Mouse (Mus musculus): ENCODE measurements around the gene Defb45.

DNA sequence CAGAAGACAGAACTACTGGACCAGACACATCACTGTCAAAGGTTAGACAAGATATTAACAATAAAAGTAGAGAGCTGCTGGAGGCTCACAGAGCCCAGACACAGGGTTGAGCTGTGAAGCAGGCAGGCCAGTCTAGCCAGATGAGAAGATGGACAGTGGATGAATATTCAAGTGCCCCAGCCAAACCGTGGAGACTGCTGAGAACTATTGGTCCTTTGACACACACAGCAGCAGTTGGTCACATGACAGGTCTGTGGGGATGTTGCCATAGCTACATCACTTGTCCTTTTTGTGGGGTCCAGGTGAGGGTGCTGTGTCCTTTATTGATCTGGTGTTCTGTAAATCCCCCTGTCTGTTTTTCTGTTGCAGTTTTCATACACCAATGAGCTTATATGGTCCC is 26.1 kb upstream of the Defb45 start:
- TF ChIP-seq POLR2A (IDR thresholded peaks at IDR 0.05; ENCODE audit: low read depth, low read length) (no peak), CTCF (IDR thresholded peaks at IDR 0.05; ENCODE audit: borderline replicate concordance, insufficient read depth, low read length) (no peak)
